Mouse (Mus musculus): ENCODE measurements around the gene Smyd5. TPM values are rescaled to one million over a fixed set of nuclear protein-coding genes. Genes with fewer than 3 reads are reported as not detected.

Gene Smyd5
- polyA plus RNA-seq, 1 experiment from 2014 or later: 42.5 TPM

DNA sequence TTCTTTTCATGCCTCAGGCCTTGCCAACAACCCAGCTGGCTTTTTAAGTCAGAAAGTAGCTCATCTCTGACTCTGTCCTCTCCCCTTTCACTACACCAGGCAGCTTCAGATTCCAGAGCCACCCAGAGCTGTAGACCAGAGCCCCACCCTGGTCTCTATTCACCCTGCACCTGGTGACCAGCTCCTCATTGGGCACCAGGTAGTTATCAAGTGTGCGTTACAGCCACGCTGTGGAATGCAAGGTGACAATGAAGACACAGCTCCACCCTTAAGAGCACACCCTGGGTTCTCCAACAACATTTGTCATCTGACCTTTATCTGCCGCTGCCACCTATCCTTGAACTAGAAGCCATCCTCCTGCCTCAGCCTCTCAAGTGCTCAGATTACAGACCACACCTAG, 43.8 kb downstream of the Smyd5 start:
- Histone ChIP-seq H3K9me3 (replicated peaks; ENCODE audit: control insufficient read depth, low read length) (no peaks in the 10 kb centered on the region), H3K27me3 (ENCODE audit: control insufficient read depth, insufficient read depth, low read length) (peaks cover 46% of the 10 kb centered on the region), H3K27ac (ENCODE audit: low read depth, low read length) (no peak overlapping the region), H3K4me1 (ENCODE audit: control insufficient read depth, insufficient read depth, low read length) (no peaks in the 10 kb centered on the region), H3K36me3 (ENCODE audit: control insufficient read depth, insufficient read depth, low read length) (no peaks in the 10 kb centered on the region), H3K9ac (ENCODE audit: low read depth, low read length) (no peak overlapping the region), H3K4me3 (ENCODE audit: low read depth, low read length) (no peak overlapping the region), H3K4me2 (no peak overlapping the region)
- 65% methylated on average over 3 of the region's 3 CpGs for WGBS (ENCODE audit: insufficient replicate concordance)
- ATAC-seq (replicated peaks; ENCODE audit: insufficient number of reproducible peaks, low FRiP score, low TSS enrichment): no peak

GRCm38 (mm10) chr6:85477366-85477917, 45.7 kb downstream of the Smyd5 start:
- Histone ChIP-seq H3K9me3 (replicated peaks; ENCODE audit: control insufficient read depth, low read length) (no peaks in the 10 kb centered on the region), H3K27ac (ENCODE audit: low read depth, low read length) (no peak overlapping the region), H3K36me3 (ENCODE audit: control insufficient read depth, insufficient read depth, low read length) (no peaks in the 10 kb centered on the region), H3K9ac (ENCODE audit: low read depth, low read length) (no peak overlapping the region), H3K4me3 (ENCODE audit: low read depth, low read length) (no peak overlapping the region), H3K4me2 (no peak overlapping the region), H3K4me1 (ENCODE audit: control insufficient read depth, insufficient read depth, low read length) (no peaks in the 10 kb centered on the region), H3K27me3 (ENCODE audit: control insufficient read depth, insufficient read depth, low read length) (peaks cover 62% of the 10 kb centered on the region)
- 29% methylated on average over 10 of the region's 10 CpGs for WGBS (ENCODE audit: insufficient replicate concordance)
- ATAC-seq (replicated peaks; ENCODE audit: insufficient number of reproducible peaks, low FRiP score, low TSS enrichment): no peak

DNA sequence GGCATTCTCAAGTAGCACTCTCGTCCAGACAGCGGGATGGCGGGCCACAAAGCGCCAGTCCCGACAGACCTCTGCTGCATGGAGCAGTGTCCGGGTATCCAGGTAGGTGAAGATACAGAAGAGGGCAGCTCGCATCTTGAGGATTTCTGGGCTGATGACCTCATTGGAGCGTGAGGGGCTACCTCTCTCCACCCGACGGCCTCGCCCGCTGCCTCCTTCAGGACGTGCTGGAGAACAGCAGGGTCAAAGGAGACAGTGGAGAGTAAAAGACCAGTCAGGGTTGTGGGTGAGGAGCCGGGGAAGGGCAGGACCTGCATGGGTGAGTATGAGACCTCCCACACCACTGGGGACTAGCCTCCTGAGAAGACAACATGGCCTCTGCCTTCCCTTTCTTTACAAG, 46.6 kb downstream of the Smyd5 start:
- Histone ChIP-seq H3K4me3 (ENCODE audit: low read depth, low read length) (no peak overlapping the region), H3K27me3 (ENCODE audit: control insufficient read depth, insufficient read depth, low read length) (peaks cover 60% of the 10 kb centered on the region), H3K9ac (ENCODE audit: low read depth, low read length) (no peak overlapping the region), H3K9me3 (replicated peaks; ENCODE audit: control insufficient read depth, low read length) (no peaks in the 10 kb centered on the region), H3K4me1 (ENCODE audit: control insufficient read depth, insufficient read depth, low read length) (no peaks in the 10 kb centered on the region), H3K4me2 (no peak overlapping the region), H3K36me3 (ENCODE audit: control insufficient read depth, insufficient read depth, low read length) (no peaks in the 10 kb centered on the region), H3K27ac (ENCODE audit: low read depth, low read length) (no peak overlapping the region)
- WGBS (ENCODE audit: insufficient replicate concordance): 28% methylated on average over 14 of the region's 14 CpGs
- ATAC-seq (replicated peaks; ENCODE audit: insufficient number of reproducible peaks, low FRiP score, low TSS enrichment): no peak

GRCm38 (mm10) chr6:85479979-85480378, 48.2 kb downstream of the Smyd5 start:
- Histone ChIP-seq H3K9ac (ENCODE audit: low read depth, low read length) (no peak overlapping the region), H3K4me2 (no peak overlapping the region), H3K27me3 (ENCODE audit: control insufficient read depth, insufficient read depth, low read length) (peaks cover 73% of the 10 kb centered on the region), H3K36me3 (ENCODE audit: control insufficient read depth, insufficient read depth, low read length) (no peaks in the 10 kb centered on the region), H3K4me3 (ENCODE audit: low read depth, low read length) (no peak overlapping the region), H3K27ac (ENCODE audit: low read depth, low read length) (no peak overlapping the region), H3K9me3 (replicated peaks; ENCODE audit: control insufficient read depth, low read length) (no peaks in the 10 kb centered on the region), H3K4me1 (ENCODE audit: control insufficient read depth, insufficient read depth, low read length) (peaks cover 4% of the 10 kb centered on the region; the same call in 1 of the 2 replicates)
- ATAC-seq (replicated peaks; ENCODE audit: insufficient number of reproducible peaks, low FRiP score, low TSS enrichment): no peak
- 66% methylated on average over 5 of the region's 5 CpGs for WGBS (ENCODE audit: insufficient replicate concordance)

DNA sequence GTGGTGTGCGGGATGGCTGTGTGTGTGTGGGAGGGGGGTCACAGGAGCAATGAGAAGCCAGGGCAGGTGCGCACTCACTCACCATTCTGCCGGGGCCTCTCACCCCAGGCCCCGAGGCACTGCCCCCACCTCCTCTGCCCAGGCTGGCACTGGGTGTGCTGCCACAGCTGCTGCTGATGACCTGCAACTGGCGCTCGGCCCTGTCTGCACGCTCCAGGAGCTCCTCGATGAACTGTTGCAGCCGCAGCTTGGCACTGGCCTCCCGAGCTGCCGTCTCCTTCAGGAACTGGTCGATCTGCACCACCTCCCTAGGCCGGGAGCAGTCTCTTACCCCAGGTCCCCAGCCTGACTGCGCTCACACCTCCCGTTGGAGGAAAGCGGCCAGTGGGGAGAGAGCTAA, 48.9 kb downstream of the Smyd5 start:
- 60% methylated on average over 16 of the region's 16 CpGs for WGBS (ENCODE audit: insufficient replicate concordance)
- no peaks in the 10 kb centered on the region for H3K9me3 ChIP-seq (replicated peaks; ENCODE audit: control insufficient read depth, low read length)
- H3K9ac ChIP-seq (ENCODE audit: low read depth, low read length): no peak overlapping the region
- no peak overlapping the region for H3K27ac ChIP-seq (ENCODE audit: low read depth, low read length)
- no peak overlapping the region for H3K4me3 ChIP-seq (ENCODE audit: low read depth, low read length)
- H3K27me3 ChIP-seq (ENCODE audit: control insufficient read depth, insufficient read depth, low read length): peaks cover 80% of the 10 kb centered on the region
- no peaks in the 10 kb centered on the region for H3K36me3 ChIP-seq (ENCODE audit: control insufficient read depth, insufficient read depth, low read length)
- no peak overlapping the region for H3K4me2 ChIP-seq
- peaks cover 4% of the 10 kb centered on the region; the same call in 1 of the 2 replicates for H3K4me1 ChIP-seq (ENCODE audit: control insufficient read depth, insufficient read depth, low read length)
- ATAC-seq (replicated peaks; ENCODE audit: insufficient number of reproducible peaks, low FRiP score, low TSS enrichment): no peak

DNA sequence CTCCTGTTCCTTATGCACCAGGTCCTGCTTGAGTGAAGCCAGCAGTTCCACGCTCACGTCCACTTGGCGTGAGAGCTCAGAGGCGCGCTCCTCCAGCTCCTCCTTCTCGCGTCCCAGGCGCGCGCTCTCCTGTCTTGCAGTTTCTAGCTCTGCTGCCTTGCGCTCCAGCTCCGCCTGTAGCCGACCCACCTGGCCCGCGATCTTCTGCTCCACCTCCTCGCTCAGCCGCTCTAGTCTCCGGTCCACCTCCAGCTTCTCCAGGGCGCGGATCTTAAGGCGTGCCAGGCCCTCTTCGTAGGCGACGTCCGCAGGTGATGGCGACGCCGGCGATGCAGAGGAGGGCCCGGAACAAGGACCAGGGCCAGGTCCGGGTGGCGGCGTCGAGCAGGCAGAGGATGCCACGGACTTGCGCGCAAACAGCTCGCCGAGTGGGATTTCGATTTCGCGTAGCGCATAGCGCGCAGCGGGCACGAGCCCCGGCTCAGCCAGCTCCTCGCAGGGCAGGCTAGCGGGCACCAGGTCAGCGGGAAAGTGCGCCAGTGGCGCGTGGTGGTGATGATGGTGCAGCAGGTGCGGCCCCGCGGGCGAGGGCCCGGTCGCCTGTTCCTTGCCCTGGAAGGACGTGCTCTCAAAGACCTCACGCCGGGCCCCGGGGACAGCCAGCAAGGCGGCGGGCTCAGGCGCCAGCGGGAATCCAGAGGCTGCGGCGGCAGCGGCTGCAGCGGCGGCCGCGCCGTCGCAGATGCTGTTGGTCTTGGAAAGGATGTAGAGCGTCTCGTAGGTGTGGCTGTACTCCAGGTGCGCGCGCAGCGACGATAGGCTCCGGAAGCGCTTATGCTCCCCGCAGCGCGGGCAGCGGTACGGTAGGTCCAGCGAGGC, 52.3 kb downstream of the Smyd5 start:
- no peak overlapping the region for H3K27ac ChIP-seq (ENCODE audit: low read depth, low read length)
- peak overlapping the region; percentile 29 for H3K4me3 ChIP-seq (ENCODE audit: low read depth, low read length)
- 4% methylated on average over 87 of the region's 92 CpGs for WGBS (ENCODE audit: insufficient replicate concordance)
- H3K4me2 ChIP-seq: peak overlapping the region; percentile 56
- no peak for ATAC-seq (replicated peaks; ENCODE audit: insufficient number of reproducible peaks, low FRiP score, low TSS enrichment)
- no peak overlapping the region for H3K9ac ChIP-seq (ENCODE audit: low read depth, low read length)
- H3K27me3 ChIP-seq (ENCODE audit: control insufficient read depth, insufficient read depth, low read length): peaks cover 76% of the 10 kb centered on the region
- no peaks in the 10 kb centered on the region for H3K9me3 ChIP-seq (replicated peaks; ENCODE audit: control insufficient read depth, low read length)
- no peaks in the 10 kb centered on the region for H3K36me3 ChIP-seq (ENCODE audit: control insufficient read depth, insufficient read depth, low read length)
- H3K4me1 ChIP-seq (ENCODE audit: control insufficient read depth, insufficient read depth, low read length): peaks cover 4% of the 10 kb centered on the region; the same call in 1 of the 2 replicates

DNA sequence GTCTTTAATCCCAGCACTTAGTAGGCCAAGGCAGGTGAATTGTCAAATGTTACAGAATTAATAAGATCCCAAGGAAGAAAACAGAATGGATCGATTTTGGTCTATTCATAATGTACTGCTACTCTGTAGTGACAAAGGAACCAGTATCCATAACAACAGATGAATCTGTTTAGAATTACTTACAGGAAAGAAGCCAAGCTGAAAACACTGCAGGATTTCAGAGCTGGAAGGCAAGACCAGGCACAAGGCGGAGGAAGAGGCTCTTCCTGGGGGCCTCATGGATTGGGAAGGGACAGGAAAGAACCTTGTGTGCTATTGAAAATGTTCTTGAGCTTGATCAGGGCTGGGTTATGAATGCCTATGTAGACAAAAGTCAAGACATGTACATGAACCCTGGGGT, 53.9 kb downstream of the Smyd5 start:
- 67% methylated on average over 2 of the region's 2 CpGs for WGBS (ENCODE audit: insufficient replicate concordance)
- ATAC-seq (replicated peaks; ENCODE audit: insufficient number of reproducible peaks, low FRiP score, low TSS enrichment): no peak
- Histone ChIP-seq H3K27ac (ENCODE audit: low read depth, low read length) (no peak overlapping the region), H3K36me3 (ENCODE audit: control insufficient read depth, insufficient read depth, low read length) (no peaks in the 10 kb centered on the region), H3K4me2 (no peak overlapping the region), H3K27me3 (ENCODE audit: control insufficient read depth, insufficient read depth, low read length) (peaks cover 59% of the 10 kb centered on the region), H3K4me3 (ENCODE audit: low read depth, low read length) (no peak overlapping the region), H3K9ac (ENCODE audit: low read depth, low read length) (no peak overlapping the region), H3K4me1 (ENCODE audit: control insufficient read depth, insufficient read depth, low read length) (peaks cover 4% of the 10 kb centered on the region; the same call in 1 of the 2 replicates), H3K9me3 (replicated peaks; ENCODE audit: control insufficient read depth, low read length) (no peaks in the 10 kb centered on the region)

- Histone ChIP-seq H3K27me3 (ENCODE audit: control insufficient read depth, insufficient read depth, low read length) (peaks cover 35% of the 10 kb centered on the region), H3K9ac (ENCODE audit: low read depth, low read length) (no peak overlapping the region), H3K4me2 (no peak overlapping the region), H3K9me3 (replicated peaks; ENCODE audit: control insufficient read depth, low read length) (no peaks in the 10 kb centered on the region), H3K36me3 (ENCODE audit: control insufficient read depth, insufficient read depth, low read length) (no peaks in the 10 kb centered on the region), H3K27ac (ENCODE audit: low read depth, low read length) (no peak overlapping the region), H3K4me1 (ENCODE audit: control insufficient read depth, insufficient read depth, low read length) (peaks cover 4% of the 10 kb centered on the region; the same call in 1 of the 2 replicates), H3K4me3 (ENCODE audit: low read depth, low read length) (no peak overlapping the region)
- no peak for ATAC-seq (replicated peaks; ENCODE audit: insufficient number of reproducible peaks, low FRiP score, low TSS enrichment)
- 83% methylated on average over 4 of the region's 4 CpGs for WGBS (ENCODE audit: insufficient replicate concordance)
These were observed 56.7 kb downstream of the Smyd5 start for GRCm38 (mm10) chr6:85488510-85488909.
